Mouse (Mus musculus) stomach, embryonic 16.5 days (tissue): ENCODE measurements around the gene Sipa1. TPM values are rescaled to one million over a fixed set of nuclear protein-coding genes. Genes with fewer than 3 reads are reported as not detected.

Experiments used
- ATAC-seq: fragments of 200-750 bp; cut with Nextera tagmentation; 2 replicates; pipeline ENCODE4 v1.8.0; 2017; ENCODE audit warnings: moderate number of reproducible peaks, moderate TSS enrichment; ENCODE audit not compliant: insufficient read depth, low FRiP score
- H3K27ac ChIP-seq: fragments of 300-500 bp; sonication (generic); 2 replicates; pipeline ENCODE4 v1.5.1; 2014; ENCODE audit warnings: low read length
- H3K27me3 ChIP-seq: fragments of 300-500 bp; sonication (generic); 2 replicates; pipeline ENCODE4 v1.6.1; 2014; ENCODE audit warnings: low read length, control low read depth, mixed read lengths; ENCODE audit not compliant: control insufficient read depth, insufficient read depth
- H3K36me3 ChIP-seq: fragments of 300-500 bp; sonication (generic); 2 replicates; pipeline ENCODE4 v1.6.1; 2014; ENCODE audit warnings: low read length; ENCODE audit not compliant: control insufficient read depth, insufficient read depth
- H3K4me1 ChIP-seq: fragments of 300-500 bp; sonication (generic); 2 replicates; pipeline ENCODE4 v1.6.1; 2014; ENCODE audit warnings: low read length, control low read depth, mixed read lengths; ENCODE audit not compliant: control insufficient read depth, insufficient read depth
- H3K4me2 ChIP-seq: fragments of 300-500 bp; sonication (generic); 2 replicates; pipeline ENCODE4 v1.6.1; 2014; ENCODE audit warnings: low read depth, low read length, mixed read lengths
- H3K4me3 ChIP-seq: fragments of 300-500 bp; sonication (generic); replicated peaks from 2 replicates; pipeline ENCODE4 v1.5.1; 2014; ENCODE audit warnings: mild to moderate bottlenecking, low read length
- H3K9ac ChIP-seq: fragments of 300-500 bp; sonication (generic); 2 replicates; pipeline ENCODE4 v1.6.1; 2014; ENCODE audit warnings: low read length
- H3K9me3 ChIP-seq: fragments of 300-500 bp; sonication (generic); replicated peaks from 2 replicates; pipeline ENCODE4 v1.6.1; 2016; ENCODE audit warnings: low read length, control low read depth; ENCODE audit not compliant: control insufficient read depth
- WGBS: fragments of 180-500 bp; shearing (Covaris S2); extraction: QIAGEN DNeasy Blood & Tissue Kit; methylation state at CpG from one replicate; pipeline ENCODE4 v1.1.7; 2014; 5-methylcytosine and 5-hydroxymethylcytosine counted together
- polyA plus RNA-seq: library from polyadenylated mRNA; unstranded; fragments of >200 nt; fragmentation: Nextera tagmentation; extraction: Ambion mirVana; gene quantifications from 2 replicates; pipeline ENCODE4 v1.2.1, GENCODE M21; 2015

Gene Sipa1
- polyA plus RNA-seq = 17.3 and 18.1 TPM in 2 replicates

DNA sequence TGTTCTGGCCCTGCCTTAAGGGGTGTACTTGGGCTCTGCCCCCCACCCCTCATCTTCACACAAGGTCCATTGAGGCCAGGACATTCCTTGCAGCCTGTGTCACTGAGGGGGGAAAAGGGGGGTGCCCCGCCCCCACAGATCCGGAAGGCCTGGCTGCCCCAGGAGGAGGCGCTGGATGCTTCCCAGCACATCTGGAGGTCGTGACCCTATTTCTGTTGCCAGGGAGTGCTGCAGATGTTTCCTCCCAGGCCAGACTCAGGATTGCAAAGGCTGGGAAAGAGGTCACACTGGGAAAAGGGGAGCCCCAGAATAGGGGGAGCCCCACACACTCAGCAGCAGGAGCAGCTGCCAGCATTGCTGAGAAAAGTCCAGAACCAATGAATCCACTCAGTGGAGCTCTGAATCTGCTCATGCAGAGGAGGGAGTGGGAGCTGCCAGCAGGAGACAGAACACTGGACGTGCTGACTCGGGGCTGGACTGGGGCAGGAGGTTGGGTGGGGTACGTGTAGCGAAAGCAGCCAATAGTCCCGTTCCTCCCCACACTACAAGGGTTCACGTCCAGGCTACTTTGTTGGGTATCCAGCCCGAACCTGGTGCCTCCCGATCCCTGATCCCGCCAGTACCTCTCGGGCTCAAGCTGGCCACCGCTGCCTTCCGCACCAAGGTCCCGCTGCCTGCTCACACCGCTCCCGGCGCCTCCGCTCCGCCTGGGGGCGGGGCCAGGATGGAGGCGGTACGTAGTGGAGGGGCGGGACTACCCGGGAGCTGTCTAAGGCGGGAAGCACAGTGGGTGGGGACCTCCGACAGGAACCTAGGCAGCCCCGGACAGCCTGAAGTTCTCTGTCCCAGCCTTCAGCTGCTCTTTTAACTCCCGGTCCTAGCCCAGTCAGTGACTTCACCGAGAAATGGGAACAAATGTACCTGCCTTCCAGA is at the start of gene Sipa1:
Gene Sipa1 (minus strand): TSS at position 727 of the 933 bp plus-strand sequence.
- ATAC-seq = peak; percentile 95
- Histone ChIP-seq H3K4me3 (peak within 1 kb of the TSS; percentile 65), H3K4me1 (peaks cover 22% of the 10 kb centered on the region), H3K36me3 (no peaks in the 10 kb centered on the region), H3K9ac (peak within 1 kb of the TSS; percentile 76), H3K4me2 (peak within 1 kb of the TSS; percentile 77), H3K9me3 (no peaks in the 10 kb centered on the region), H3K27ac (peak within 1 kb of the TSS; percentile 91), H3K27me3 (no peaks in the 10 kb centered on the region)
- under 1% methylated on average over 32 of the region's 32 CpGs for WGBS

- Histone ChIP-seq H3K9me3 (no peaks in the 10 kb centered on the region), H3K27me3 (no peaks in the 10 kb centered on the region), H3K4me3 (no peak overlapping the region), H3K27ac (peak overlapping the region; percentile 47), H3K4me2 (peak overlapping the region; percentile 14), H3K9ac (peak overlapping the region; percentile 54; the same call in 1 of the 2 replicates), H3K36me3 (peaks cover 6% of the 10 kb centered on the region; the same call in 1 of the 2 replicates), H3K4me1 (peaks cover 23% of the 10 kb centered on the region)
- 69% methylated on average over 5 of the region's 5 CpGs for WGBS
- ATAC-seq = peak; percentile 23; the same call in 1 of the 2 replicates
These were observed 49.7 kb upstream of the Sipa1 start for GRCm38 (mm10) chr19:5713255-5713654.

DNA sequence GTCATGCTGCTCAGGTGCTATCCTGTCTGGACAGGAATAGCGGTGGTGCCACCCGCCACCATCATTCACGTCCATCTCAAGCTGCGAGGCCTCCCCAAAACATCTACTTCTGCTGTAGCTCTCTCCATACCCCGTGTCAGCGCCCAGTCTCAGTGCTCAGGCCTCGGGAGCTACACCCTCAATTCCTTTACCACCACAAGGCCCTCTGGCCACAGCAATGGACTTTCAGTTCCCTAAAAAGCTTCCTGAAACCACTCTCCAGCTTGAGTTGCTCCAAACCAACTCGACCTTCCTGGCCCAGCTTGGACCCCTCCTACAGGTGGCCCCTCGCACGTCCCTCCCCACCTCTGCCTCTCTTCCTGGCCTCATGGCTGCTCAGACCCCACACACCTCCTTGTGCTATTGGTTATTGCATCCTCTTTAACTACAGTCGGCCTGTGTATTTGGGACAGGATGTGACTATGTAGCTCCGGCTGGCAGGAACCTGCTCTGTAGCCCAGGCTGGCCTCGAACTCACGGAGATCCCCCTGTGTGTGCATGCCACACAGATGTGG is 48.5 kb upstream of the Sipa1 start:
- WGBS = 90% methylated on average over 14 of the region's 14 CpGs
- ATAC-seq = no peak
- H3K27me3 ChIP-seq = no peaks in the 10 kb centered on the region
- no peaks in the 10 kb centered on the region for H3K9me3 ChIP-seq
- H3K4me1 ChIP-seq = peaks cover 23% of the 10 kb centered on the region
- peaks cover 6% of the 10 kb centered on the region; the same call in 1 of the 2 replicates for H3K36me3 ChIP-seq
- H3K27ac ChIP-seq = no peak overlapping the region
- H3K9ac ChIP-seq = no peak overlapping the region
- no peak overlapping the region for H3K4me2 ChIP-seq
- H3K4me3 ChIP-seq = no peak overlapping the region

- Histone ChIP-seq H3K4me1 (peaks cover 22% of the 10 kb centered on the region), H3K9me3 (no peaks in the 10 kb centered on the region), H3K27me3 (no peaks in the 10 kb centered on the region), H3K4me2 (no peak overlapping the region), H3K27ac (no peak overlapping the region), H3K36me3 (peaks cover 6% of the 10 kb centered on the region; the same call in 1 of the 2 replicates), H3K9ac (no peak overlapping the region), H3K4me3 (no peak overlapping the region)
- no peak for ATAC-seq
- WGBS = 23% methylated on average over 3 of the region's 3 CpGs
These were observed 47.7 kb upstream of the Sipa1 start for GRCm38 (mm10) chr19:5711218-5711617.

GRCm38 (mm10) chr19:5710581-5710980 is 47.1 kb upstream of the Sipa1 start:
- Histone ChIP-seq H3K4me1 (peaks cover 21% of the 10 kb centered on the region), H3K27ac (no peak overlapping the region), H3K9me3 (no peaks in the 10 kb centered on the region), H3K9ac (no peak overlapping the region), H3K4me3 (no peak overlapping the region), H3K27me3 (no peaks in the 10 kb centered on the region), H3K36me3 (peaks cover 6% of the 10 kb centered on the region; the same call in 1 of the 2 replicates), H3K4me2 (no peak overlapping the region)
- 79% methylated on average over 8 of the region's 8 CpGs for WGBS
- no peak for ATAC-seq

- Histone ChIP-seq H3K9me3 (no peaks in the 10 kb centered on the region), H3K36me3 (peaks cover 6% of the 10 kb centered on the region; the same call in 1 of the 2 replicates), H3K27me3 (no peaks in the 10 kb centered on the region), H3K27ac (no peak overlapping the region), H3K4me1 (peaks cover 24% of the 10 kb centered on the region), H3K4me3 (no peak overlapping the region), H3K4me2 (no peak overlapping the region), H3K9ac (no peak overlapping the region)
- ATAC-seq = no peak
- WGBS = 94% methylated on average over 6 of the region's 6 CpGs
These were observed 46.6 kb upstream of the Sipa1 start for GRCm38 (mm10) chr19:5710068-5710467.

GRCm38 (mm10) chr19:5704801-5705571 is 41.5 kb upstream of the Sipa1 start:
- no peaks in the 10 kb centered on the region for H3K9me3 ChIP-seq
- H3K4me1 ChIP-seq = peaks cover 20% of the 10 kb centered on the region
- H3K4me3 ChIP-seq = no peak overlapping the region
- peaks cover 20% of the 10 kb centered on the region for H3K36me3 ChIP-seq
- H3K27me3 ChIP-seq = no peaks in the 10 kb centered on the region
- 28% methylated on average over 10 of the region's 10 CpGs for WGBS
- peak overlapping the region; percentile 50 for H3K9ac ChIP-seq
- H3K27ac ChIP-seq = peak overlapping the region; percentile 90
- peak overlapping the region; percentile 25; the same call in 1 of the 2 replicates for H3K4me2 ChIP-seq
- peak; percentile 83 for ATAC-seq

DNA sequence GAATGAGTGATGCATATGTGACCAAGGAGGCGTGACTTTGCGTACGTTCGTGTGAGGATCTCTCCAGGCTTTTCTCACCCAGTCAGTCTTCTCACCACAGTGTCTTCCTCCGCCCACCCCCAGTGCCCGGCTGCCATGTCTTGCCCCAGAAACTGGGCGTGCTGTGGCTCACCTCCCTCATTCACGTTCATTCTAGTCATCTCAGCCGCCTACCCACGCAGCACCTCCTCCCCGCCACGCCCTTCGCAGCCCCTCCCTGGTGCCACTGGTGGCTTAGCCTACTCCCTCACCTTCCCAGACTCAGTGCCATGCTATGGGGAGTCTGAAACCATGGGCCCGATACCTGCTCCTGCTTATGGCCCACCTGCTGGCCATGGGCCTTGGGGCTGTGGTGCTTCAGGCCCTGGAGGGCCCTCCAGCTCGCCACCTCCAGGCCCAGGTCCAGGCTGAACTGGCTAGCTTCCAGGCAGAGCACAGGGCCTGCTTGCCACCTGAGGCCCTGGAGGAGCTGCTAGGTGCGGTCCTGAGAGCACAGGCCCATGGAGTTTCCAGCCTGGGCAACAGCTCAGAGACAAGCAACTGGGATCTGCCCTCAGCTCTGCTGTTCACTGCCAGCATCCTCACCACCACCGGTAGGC is 40.8 kb upstream of the Sipa1 start, which contains the start of gene Kcnk7:
Gene Kcnk7 (plus strand): TSS at position 205 of the 638 bp plus-strand sequence.
- 57% methylated on average over 17 of the region's 17 CpGs for WGBS
- Histone ChIP-seq H3K36me3 (peaks cover 18% of the 10 kb centered on the region), H3K27me3 (no peaks in the 10 kb centered on the region), H3K27ac (peak within 1 kb of the TSS; percentile 90), H3K4me2 (peak within 1 kb of the TSS; percentile 25; the same call in 1 of the 2 replicates), H3K9me3 (no peaks in the 10 kb centered on the region), H3K4me1 (peaks cover 20% of the 10 kb centered on the region), H3K9ac (peak within 1 kb of the TSS; percentile 50), H3K4me3 (no peak within 1 kb of the TSS)
- ATAC-seq = peak; percentile 31
